Mouse (Mus musculus) brain, adult 10 weeks (tissue): ENCODE data around the gene Hdc. TPM values are rescaled to one million over a fixed set of nuclear protein-coding genes. Genes with fewer than 3 reads are reported as not detected.

Experiments used
- polyA plus RNA-seq: library from polyadenylated mRNA; stranded (reverse); fragments of 350-450 nt; fragmentation: Illumina TruSeq; extraction: RNeasy Lipid Tissue Mini Kit (QIAGEN cat#74804); gene quantifications from one replicate; pipeline ENCODE4 v1.2.3, GENCODE M21; 2015; ENCODE audit warnings: low read depth, low replicate concordance

The Hdc gene
- 2.6 TPM for polyA plus RNA-seq

DNA sequence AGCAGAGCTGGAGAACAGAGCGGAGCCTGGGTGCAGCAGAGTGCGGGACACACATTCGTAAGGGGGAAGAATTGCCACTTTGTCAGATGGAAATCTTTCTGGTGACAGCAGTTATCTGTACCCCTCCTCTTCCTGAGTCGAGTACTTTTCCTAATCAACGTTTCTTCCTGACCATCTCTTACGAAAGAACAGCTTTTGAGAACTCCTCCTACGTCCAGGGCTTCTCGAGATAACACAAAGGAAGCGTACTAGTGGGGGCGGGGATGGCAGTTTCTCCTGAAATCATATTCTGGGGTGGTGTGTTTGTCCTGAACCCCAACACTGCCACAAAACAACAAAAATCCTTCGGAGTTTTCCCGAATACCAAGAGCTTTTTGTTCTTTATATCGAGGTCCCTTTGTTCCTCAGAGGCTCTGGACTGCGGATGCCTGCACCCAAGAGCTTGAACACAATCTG is at the start of gene Hdc:
TSS of gene Hdc (minus strand) at position 51 of the 456 bp plus-strand sequence.

DNA sequence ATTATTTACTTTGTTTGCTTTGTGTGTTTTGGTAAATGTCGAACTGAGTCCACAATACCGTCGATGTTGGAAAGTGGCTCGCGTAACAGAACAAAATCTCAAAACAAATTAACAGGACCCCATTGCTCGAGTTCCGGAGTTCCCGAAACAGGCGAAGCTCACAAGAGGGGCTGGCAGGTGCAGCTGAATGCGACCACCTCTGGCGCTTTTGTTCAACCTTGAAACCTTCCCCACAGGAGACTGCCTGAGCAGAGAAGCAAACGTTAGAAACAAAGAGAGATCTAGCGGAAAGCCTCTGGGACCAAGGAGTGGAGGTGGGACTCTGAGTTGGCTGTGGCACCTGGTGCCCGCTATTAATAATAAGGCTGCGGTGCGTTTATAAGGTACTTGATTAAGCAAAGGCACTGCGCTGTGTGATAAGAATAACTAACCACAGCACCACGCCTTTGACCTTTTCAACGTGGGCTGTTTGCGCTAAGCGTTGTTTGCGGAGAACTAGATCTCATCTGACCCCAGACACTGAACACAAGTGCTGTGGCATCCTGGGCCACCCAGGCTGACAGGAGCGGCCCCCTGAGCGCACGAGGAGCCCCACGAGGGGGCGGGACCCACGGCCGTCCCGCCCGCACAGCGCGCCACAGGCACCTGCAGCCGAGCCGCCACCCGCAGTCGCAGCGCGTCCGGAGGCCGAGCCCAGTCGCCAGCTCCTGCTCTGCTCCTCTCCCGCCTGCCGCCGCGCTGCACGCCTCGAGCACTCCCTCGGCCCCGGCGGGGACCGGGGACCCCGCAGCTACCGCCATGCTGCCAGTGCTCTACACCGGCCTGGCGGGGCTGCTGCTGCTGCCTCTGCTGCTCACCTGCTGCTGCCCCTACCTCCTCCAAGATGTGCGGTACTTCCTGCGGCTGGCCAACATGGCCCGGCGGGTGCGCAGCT is 66.5 kb downstream of the Hdc start, which contains the start of gene Slc27a2:
TSS of gene Slc27a2 (plus strand) at position 51 of the 934 bp plus-strand sequence.

Other genes starting within 250 kb of the Hdc start
- gene Atp8b4, start 118.6 kb downstream of the Hdc start, polyA plus RNA-seq: not detected
- gene Slc27a2, start 66.9 kb downstream of the Hdc start, polyA plus RNA-seq: 9.4 TPM
- gene Gabpb1, start 57.0 kb upstream of the Hdc start, polyA plus RNA-seq: 21.9 TPM
- gene Usp8, start 88.0 kb upstream of the Hdc start, polyA plus RNA-seq: 40.4 TPM
- 0.45 TPM for gene Usp50, start 164.2 kb upstream of the Hdc start, polyA plus RNA-seq